Mouse (Mus musculus): ENCODE results near the gene Zfp260. TPM values are rescaled to one million over a fixed set of nuclear protein-coding genes. Genes with fewer than 3 reads are reported as not detected.

Zfp260 gene
- total RNA-seq, 2 experiments from 2014 or later = 22.8 to 29.6 TPM

GRCm38 (mm10) chr7:30121308-30122187 lies 27.0 kb downstream of the Zfp260 start, which contains the start of gene Zfp382:
Gene Zfp382 (plus strand): TSS chr7:30121942.
- peak; percentile 98 for ATAC-seq (ENCODE audit: poor library complexity, severe bottlenecking)

- ATAC-seq (ENCODE audit: poor library complexity, severe bottlenecking) = no peak
These were observed 27.6 kb downstream of the Zfp260 start for GRCm38 (mm10) chr7:30122188-30122530.

GRCm38 (mm10) chr7:30129900-30130299 lies 35.3 kb downstream of the Zfp260 start:
- no peak for ATAC-seq (ENCODE audit: poor library complexity, severe bottlenecking)

DNA sequence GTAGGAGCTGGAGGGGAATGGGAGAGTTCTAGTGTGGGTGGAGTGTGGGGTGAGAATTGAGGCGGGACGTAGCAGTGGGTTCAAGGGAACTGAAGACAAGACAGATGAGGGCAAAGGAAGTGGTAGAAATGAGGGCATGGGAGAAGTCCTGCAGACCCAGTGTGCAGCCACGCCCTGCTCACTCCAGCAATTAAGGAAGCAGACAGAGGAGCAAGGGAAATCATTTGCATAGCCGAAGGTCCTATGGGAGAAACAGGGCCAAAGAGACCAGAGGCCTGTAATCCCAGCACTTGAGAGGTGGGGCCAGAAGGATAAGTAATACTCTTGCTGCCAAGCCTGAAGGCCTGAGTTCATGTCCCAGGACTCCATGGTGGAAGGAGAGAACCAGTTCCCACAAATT lies 37.8 kb downstream of the Zfp260 start:
- no peak for ATAC-seq (ENCODE audit: poor library complexity, severe bottlenecking)

- ATAC-seq (ENCODE audit: poor library complexity, severe bottlenecking) = no peak
These were observed 42.2 kb downstream of the Zfp260 start for GRCm38 (mm10) chr7:30136826-30137225.

DNA sequence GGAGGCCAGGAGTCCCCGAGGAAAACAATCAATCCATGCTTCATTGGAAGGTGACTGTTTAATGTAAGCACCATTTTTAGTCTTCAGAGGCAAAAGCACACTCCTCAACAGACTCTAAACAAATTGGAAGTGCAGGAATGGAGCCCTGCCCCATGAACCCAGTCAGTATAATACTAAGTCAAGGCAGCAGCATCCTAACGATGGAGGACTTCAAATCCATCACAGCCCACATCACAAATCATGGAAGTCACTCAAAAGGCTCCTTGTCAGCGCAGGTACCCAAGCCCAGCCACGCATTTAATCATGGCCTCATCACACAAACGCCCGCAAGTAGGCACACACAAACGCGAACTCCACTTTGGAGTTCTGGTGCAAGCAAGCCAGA lies 48.6 kb downstream of the Zfp260 start:
- ATAC-seq (ENCODE audit: poor library complexity, severe bottlenecking) = no peak

- no peak for ATAC-seq (ENCODE audit: poor library complexity, severe bottlenecking)
These were observed 49.1 kb downstream of the Zfp260 start for GRCm38 (mm10) chr7:30143555-30144209.

DNA sequence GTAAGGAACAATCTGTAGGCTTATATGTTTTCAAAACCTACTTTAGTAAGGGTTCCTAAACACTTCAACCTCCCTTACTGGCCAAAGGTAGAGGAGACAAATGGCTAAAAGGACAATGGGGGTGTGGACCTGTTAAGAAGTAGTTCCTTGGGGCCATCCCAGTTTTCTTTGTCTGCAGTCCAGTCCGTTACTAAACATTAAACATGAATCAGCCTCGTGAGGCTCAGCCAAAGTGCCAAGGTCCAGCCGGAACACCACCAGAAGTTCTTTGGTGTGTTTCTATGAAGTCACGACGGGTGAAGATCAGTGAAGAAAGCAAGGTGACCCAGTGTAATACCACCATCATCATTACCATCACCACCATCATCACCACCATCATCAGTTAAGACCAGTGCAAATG lies 52.4 kb downstream of the Zfp260 start:
- ATAC-seq (ENCODE audit: poor library complexity, severe bottlenecking) = no peak

GRCm38 (mm10) chr7:30154040-30154439 lies 59.5 kb downstream of the Zfp260 start:
- ATAC-seq (ENCODE audit: poor library complexity, severe bottlenecking) = no peak

- no peak for ATAC-seq (ENCODE audit: poor library complexity, severe bottlenecking)
These were observed 60.9 kb downstream of the Zfp260 start for GRCm38 (mm10) chr7:30155507-30155906.

Other genes with a start within 250 kb of the Zfp260 start
- 1.2 and 1.3 TPM in 2 replicates for gene Zfp940, start 241.1 kb upstream of the Zfp260 start, total RNA-seq (2015)
- gene Zfp940, start 241.1 kb upstream of the Zfp260 start, total RNA-seq (2017) = 1.2 and 1.4 TPM in 2 replicates
- gene Zfp420, start 234.8 kb upstream of the Zfp260 start, total RNA-seq (2015) = 2.0 and 2.2 TPM in 2 replicates
- gene Zfp420, start 234.8 kb upstream of the Zfp260 start, total RNA-seq (2017) = 1.7 and 3.1 TPM in 2 replicates
- gene Zfp27, start 188.2 kb upstream of the Zfp260 start, total RNA-seq (2015) = 2.0 and 3.1 TPM in 2 replicates
- 4.3 and 4.8 TPM in 2 replicates for gene Zfp27, start 188.2 kb upstream of the Zfp260 start, total RNA-seq (2017)
- gene Zfp383, start 186.6 kb upstream of the Zfp260 start, total RNA-seq (2015) = 1.5 and 1.7 TPM in 2 replicates
- gene Zfp383, start 186.6 kb upstream of the Zfp260 start, total RNA-seq (2017) = 0.37 and 2.0 TPM in 2 replicates
- gene Zfp74, start 140.7 kb upstream of the Zfp260 start, total RNA-seq (2015) = 6.7 and 6.9 TPM in 2 replicates
- gene Zfp74, start 140.7 kb upstream of the Zfp260 start, total RNA-seq (2017) = 2.9 and 3.5 TPM in 2 replicates
- 4.9 and 7.0 TPM in 2 replicates for gene Zfp568, start 110.8 kb upstream of the Zfp260 start, total RNA-seq (2015)
- gene Zfp568, start 110.8 kb upstream of the Zfp260 start, total RNA-seq (2017) = 14.6 and 15.1 TPM in 2 replicates
- 1.4 and 2.1 TPM in 2 replicates for gene Zfp14, start 43.4 kb upstream of the Zfp260 start, total RNA-seq (2015)
- gene Zfp14, start 43.4 kb upstream of the Zfp260 start, total RNA-seq (2017) = 0.89 and 0.95 TPM in 2 replicates
- gene Zfp82, start 21.9 kb upstream of the Zfp260 start, total RNA-seq (2015) = 0.83 and 0.91 TPM in 2 replicates
- 3.0 and 3.2 TPM in 2 replicates for gene Zfp82, start 21.9 kb upstream of the Zfp260 start, total RNA-seq (2017)
- gene Gm26920, start 4.4 kb upstream of the Zfp260 start, total RNA-seq (2015) = 1.4 TPM in 1 of 2 replicates, not detected in the other
- not detected in 2 replicates for gene Gm26920, start 4.4 kb upstream of the Zfp260 start, total RNA-seq (2017)
- gene Zfp566, start 4.2 kb upstream of the Zfp260 start, total RNA-seq (2015) = 2.7 and 3.5 TPM in 2 replicates
- 0.85 and 1.9 TPM in 2 replicates for gene Zfp566, start 4.2 kb upstream of the Zfp260 start, total RNA-seq (2017)
- 6.7 and 7.8 TPM in 2 replicates for gene Zfp382, start 27.2 kb downstream of the Zfp260 start, total RNA-seq (2015)
- gene Zfp382, start 27.2 kb downstream of the Zfp260 start, total RNA-seq (2017) = 14.9 and 15.2 TPM in 2 replicates
- gene Zfp146, start 75.0 kb downstream of the Zfp260 start, total RNA-seq (2015) = 16.6 and 25.2 TPM in 2 replicates
- 32.8 and 35.2 TPM in 2 replicates for gene Zfp146, start 75.0 kb downstream of the Zfp260 start, total RNA-seq (2017)
- gene Cox7a1, start 89.4 kb downstream of the Zfp260 start, total RNA-seq (2015) = 0.91 and 1.6 TPM in 2 replicates
- 0.94 and 2.4 TPM in 2 replicates for gene Cox7a1, start 89.4 kb downstream of the Zfp260 start, total RNA-seq (2017)
- gene Capns1, start 104.0 kb downstream of the Zfp260 start, total RNA-seq (2015) = 485 and 524 TPM in 2 replicates
- gene Capns1, start 104.0 kb downstream of the Zfp260 start, total RNA-seq (2017) = 307 and 314 TPM in 2 replicates
- 46.4 and 51.0 TPM in 2 replicates for gene Polr2i, start 137.2 kb downstream of the Zfp260 start, total RNA-seq (2015)
- gene Polr2i, start 137.2 kb downstream of the Zfp260 start, total RNA-seq (2017) = 31.5 and 39.1 TPM in 2 replicates
- gene Tbcb, start 137.5 kb downstream of the Zfp260 start, total RNA-seq (2015) = 84.2 and 92.7 TPM in 2 replicates
- gene Tbcb, start 137.5 kb downstream of the Zfp260 start, total RNA-seq (2017) = 30.2 and 48.2 TPM in 2 replicates
- 0.55 TPM in 1 of 2 replicates, not detected in the other for gene Ovol3, start 140.9 kb downstream of the Zfp260 start, total RNA-seq (2015)
- gene Ovol3, start 140.9 kb downstream of the Zfp260 start, total RNA-seq (2017) = not detected in 2 replicates
- gene Thap8, start 185.3 kb downstream of the Zfp260 start, total RNA-seq (2015) = 0.36 and 0.51 TPM in 2 replicates
- 0.84 and 1.1 TPM in 2 replicates for gene Thap8, start 185.3 kb downstream of the Zfp260 start, total RNA-seq (2017)
- gene Wdr62, start 185.6 kb downstream of the Zfp260 start, total RNA-seq (2015) = 13.3 and 19.5 TPM in 2 replicates
- gene Wdr62, start 185.6 kb downstream of the Zfp260 start, total RNA-seq (2017) = 6.8 and 10.5 TPM in 2 replicates
- 0.04 TPM in 1 of 2 replicates, not detected in the other for gene Clip3, start 197.0 kb downstream of the Zfp260 start, total RNA-seq (2015)
- gene Clip3, start 197.0 kb downstream of the Zfp260 start, total RNA-seq (2017) = not detected in 2 replicates
- gene Alkbh6, start 213.9 kb downstream of the Zfp260 start, total RNA-seq (2015) = 18.2 and 24.2 TPM in 2 replicates
- 19.0 and 22.3 TPM in 2 replicates for gene Alkbh6, start 213.9 kb downstream of the Zfp260 start, total RNA-seq (2017)
- gene Syne4, start 220.0 kb downstream of the Zfp260 start, total RNA-seq (2015) = 0.58 and 1.9 TPM in 2 replicates
- 0.49 and 1.1 TPM in 2 replicates for gene Syne4, start 220.0 kb downstream of the Zfp260 start, total RNA-seq (2017)
- 0.11 TPM in 1 of 2 replicates, not detected in the other for gene E130208F15Rik, start 227.0 kb downstream of the Zfp260 start, total RNA-seq (2015)
- 0.57 and 0.88 TPM in 2 replicates for gene E130208F15Rik, start 227.0 kb downstream of the Zfp260 start, total RNA-seq (2017)
- gene Sdhaf1, start 229.1 kb downstream of the Zfp260 start, total RNA-seq (2015) = 3.7 and 5.1 TPM in 2 replicates
- 5.8 and 5.9 TPM in 2 replicates for gene Sdhaf1, start 229.1 kb downstream of the Zfp260 start, total RNA-seq (2017)

Measured in megakaryocyte, adult 5-6 weeks (primary cell).